Mouse (Mus musculus) layer of hippocampus, adult 9-11 months (tissue): Measurements from ENCODE around the gene Gxylt2.

Source experiments
- DNase-seq: peaks from one replicate; pipeline ENCODE4 v3.0.0; 2022

Gene Gxylt2

GRCm38 (mm10) chr6:100716817-100717216 lies 12.3 kb downstream of the Gxylt2 start:
- no peak for DNase-seq

GRCm38 (mm10) chr6:100720098-100720501 lies 15.6 kb downstream of the Gxylt2 start:
- no peak for DNase-seq

GRCm38 (mm10) chr6:100720882-100721721 lies 16.6 kb downstream of the Gxylt2 start:
- no peak for DNase-seq

GRCm38 (mm10) chr6:100731996-100732375 lies 27.5 kb downstream of the Gxylt2 start:
- peak; percentile 34 for DNase-seq

- DNase-seq = peak; percentile 91
Observed at GRCm38 (mm10) chr6:100732376-100733021, 28.0 kb downstream of the Gxylt2 start.

GRCm38 (mm10) chr6:100733218-100733617 lies 28.7 kb downstream of the Gxylt2 start:
- no peak for DNase-seq

GRCm38 (mm10) chr6:100734321-100734720 lies 29.8 kb downstream of the Gxylt2 start:
- no peak for DNase-seq

GRCm38 (mm10) chr6:100758431-100759208 lies 54.1 kb downstream of the Gxylt2 start:
- no peak for DNase-seq

- DNase-seq = no peak
Observed at GRCm38 (mm10) chr6:100767756-100768155, 63.2 kb downstream of the Gxylt2 start.

- DNase-seq = no peak
Observed at GRCm38 (mm10) chr6:100775923-100776505, 71.5 kb downstream of the Gxylt2 start.

GRCm38 (mm10) chr6:100778595-100778994 lies 74.1 kb downstream of the Gxylt2 start:
- no peak for DNase-seq

- DNase-seq = no peak
Observed at GRCm38 (mm10) chr6:100780421-100780820, 75.9 kb downstream of the Gxylt2 start.

GRCm38 (mm10) chr6:100781644-100782043 lies 77.1 kb downstream of the Gxylt2 start:
- DNase-seq = no peak

GRCm38 (mm10) chr6:100787726-100788125 lies 83.2 kb downstream of the Gxylt2 start:
- no peak for DNase-seq

- no peak for DNase-seq
Observed at GRCm38 (mm10) chr6:100789161-100789560, 84.6 kb downstream of the Gxylt2 start.

- no peak for DNase-seq
Observed at GRCm38 (mm10) chr6:100792055-100792659, 87.6 kb downstream of the Gxylt2 start.

- DNase-seq = no peak
Observed at GRCm38 (mm10) chr6:100792973-100793769, 88.6 kb downstream of the Gxylt2 start.

GRCm38 (mm10) chr6:100795797-100796196 lies 91.3 kb downstream of the Gxylt2 start:
- DNase-seq = no peak

- no peak for DNase-seq
Observed at GRCm38 (mm10) chr6:100799290-100799689, 94.8 kb downstream of the Gxylt2 start.

- DNase-seq = no peak
Observed at GRCm38 (mm10) chr6:100799766-100800165, 95.2 kb downstream of the Gxylt2 start.

GRCm38 (mm10) chr6:100800497-100800955 lies 96.0 kb downstream of the Gxylt2 start:
- peak; percentile 64 for DNase-seq
